In genomic region chr2:179813035-179813827, GRCm38 (mm10) we compare ENCODE assay signal across 17 mouse cellular contexts.
DNase-seq lines count a peak whose midpoint lies in the region; ATAC-seq and TF ChIP-seq lines count a peak whose summit lies in the region.
"Had no signal": no experiment of that assay in that cellular context is flagged by ENCODE, and none has a peak within 500 bp of the region (broad histone marks: within the 10 kb centered on the region; RNA-seq: fewer than 3 reads in every experiment).

No protein-coding gene starts in this region.

- peak overlapping the region; percentile 59 for H3K27ac ChIP-seq in forebrain, embryonic 15.5 days (replicated peaks)
- H3K27ac ChIP-seq in forebrain, embryonic 11.5 days (ENCODE audit: low read depth, low read length): no peak overlapping the region
- peak overlapping the region; percentile 40 for H3K27ac ChIP-seq in left cerebral cortex, adult 2 months
- H3K27ac ChIP-seq: liver, embryonic 13.5 days; midbrain, embryonic 12.5 days; neural tube, embryonic 13.5 days had no signal

- no peak overlapping the region for H3K9ac ChIP-seq in forebrain, embryonic 15.5 days (replicated peaks)
- H3K9ac ChIP-seq in forebrain, embryonic 11.5 days (ENCODE audit: low read length): no peak overlapping the region
- H3K9ac ChIP-seq: liver, embryonic 13.5 days; midbrain, embryonic 12.5 days; neural tube, embryonic 13.5 days had no signal

- no peak for TF ChIP-seq CTCF in left cerebral cortex, adult 2 months (IDR thresholded peaks at IDR 0.05)

- no peak overlapping the region for H3K4me3 ChIP-seq in forebrain, embryonic 15.5 days
- no peak overlapping the region for H3K4me3 ChIP-seq in forebrain, embryonic 11.5 days (ENCODE audit: low read depth, low read length)
- H3K4me3 ChIP-seq in left cerebral cortex, adult 2 months: no peak overlapping the region
- H3K4me3 ChIP-seq: liver, embryonic 13.5 days; midbrain, embryonic 12.5 days; neural tube, embryonic 13.5 days had no signal

- H3K27me3 ChIP-seq in forebrain, embryonic 15.5 days: no peaks in the 10 kb centered on the region
- H3K27me3 ChIP-seq in forebrain, embryonic 11.5 days (ENCODE audit: control insufficient read depth, insufficient read depth, low read length): no peaks in the 10 kb centered on the region
- H3K27me3 ChIP-seq: liver, embryonic 13.5 days; midbrain, embryonic 12.5 days; neural tube, embryonic 13.5 days had no signal

- intact Hi-C loops in left cerebral cortex, adult 2 months (cut with DNase I): no loop called here
- intact Hi-C loops in left cerebral cortex, postnatal 4 days (cut with DNase I): no loop called here

- peaks cover 13% of the 10 kb centered on the region for H3K4me1 ChIP-seq in forebrain, embryonic 15.5 days
- no peaks in the 10 kb centered on the region for H3K4me1 ChIP-seq in forebrain, embryonic 11.5 days (replicated peaks; ENCODE audit: control insufficient read depth, insufficient read depth, low read length)
- H3K4me1 ChIP-seq: liver, embryonic 13.5 days; midbrain, embryonic 12.5 days had no signal

- ATAC-seq in forebrain, embryonic 15.5 days (replicated peaks): peak; percentile 42; the same call in 1 of the 2 replicates
- ATAC-seq in forebrain, embryonic 11.5 days (replicated peaks; ENCODE audit: low FRiP score): no peak

- WGBS in forebrain, embryonic 15.5 days: 62% methylated on average over 11 of the region's 11 CpGs
- WGBS in forebrain, embryonic 11.5 days: 80% methylated on average over 11 of the region's 11 CpGs

- no peak overlapping the region for H3K4me2 ChIP-seq in forebrain, embryonic 15.5 days (replicated peaks)
- no peak overlapping the region for H3K4me2 ChIP-seq in forebrain, embryonic 11.5 days (ENCODE audit: low read depth, low read length, severe bottlenecking)
- H3K4me2 ChIP-seq: liver, embryonic 13.5 days; midbrain, embryonic 12.5 days; neural tube, embryonic 13.5 days had no signal

- H3K9me3 ChIP-seq in forebrain, embryonic 15.5 days: no peaks in the 10 kb centered on the region
- H3K9me3 ChIP-seq in forebrain, embryonic 11.5 days (ENCODE audit: control insufficient read depth, low read length): no peaks in the 10 kb centered on the region
- H3K9me3 ChIP-seq: liver, embryonic 13.5 days; midbrain, embryonic 12.5 days; neural tube, embryonic 13.5 days had no signal

- DNase-seq in forebrain, embryonic 11.5 days (ENCODE audit: low spot score): no peak
- peak in 1 of 2 experiments; percentile 36 for DNase-seq in left cerebral cortex, adult 2 months (ENCODE audit: extremely low spot score in 1 of 2, low spot score in 2 of 2)
- no peak for DNase-seq in left cerebral cortex, postnatal 4 days
- peak; percentile 38 for DNase-seq in right cerebral cortex, postnatal 25 days
- DNase-seq in right cerebral cortex, postnatal 14 days: no peak
- DNase-seq in telencephalon, adult 2 months (ENCODE audit: low read depth, low spot score): peak; percentile 39
- no peak for DNase-seq in adrenal gland, adult (ENCODE audit: inconsistent age in 2 of 2, low spot score in 1 of 2)
- DNase-seq: adrenal gland, postnatal 25 days; cerebellum, postnatal 25 days; heart, adult 18-20 months; liver, embryonic 13.5 days; lung, postnatal 10 days; retina, postnatal 1 day; thymus, adult 18-20 months had no signal

- no peaks in the 10 kb centered on the region for H3K36me3 ChIP-seq in forebrain, embryonic 15.5 days
- no peaks in the 10 kb centered on the region for H3K36me3 ChIP-seq in forebrain, embryonic 11.5 days (ENCODE audit: control insufficient read depth, insufficient read depth, low read length)
- H3K36me3 ChIP-seq: liver, embryonic 13.5 days; midbrain, embryonic 12.5 days; neural tube, embryonic 13.5 days had no signal

Comparison
In these comparisons a context has a peak if more than half of its experiments do, and no peak if none do; other contexts are left out.
1. DNase-seq: peak in right cerebral cortex, postnatal 25 days (single experiment) and telencephalon, adult 2 months (single experiment); none in forebrain, embryonic 11.5 days (single experiment), left cerebral cortex, postnatal 4 days (single experiment), right cerebral cortex, postnatal 14 days (single experiment) and adrenal gland, adult (0 of 2).